Mouse (Mus musculus) thymus, adult 2 months (tissue): ENCODE data around the gene Bckdhb. TPM values are rescaled to one million over a fixed set of nuclear protein-coding genes. Genes with fewer than 3 reads are reported as not detected.
"Not testable (repeated sequence)": the region's sequence is repeated elsewhere in the genome, so short reads cannot be mapped to it uniquely, and the experiment has no call there.

Experiments used
- DNase-seq: peaks from one replicate; pipeline ENCODE4 v3.0.0; 2021
- H3K27ac ChIP-seq: fragments of 200-500 bp; 2 replicates; pipeline ENCODE4 v1.5.1; 2012; ENCODE audit warnings: low read length, control low read depth; ENCODE audit not compliant: control insufficient read depth, insufficient read depth
- H3K27me3 ChIP-seq: fragments of 200-500 bp; 2 replicates; pipeline ENCODE4 v1.6.1; 2012; ENCODE audit warnings: mild to moderate bottlenecking, low read length, moderate library complexity, mixed read lengths; ENCODE audit not compliant: control insufficient read depth, insufficient read depth
- H3K36me3 ChIP-seq: fragments of 200-500 bp; 2 replicates; pipeline ENCODE4 v1.6.1; 2012; ENCODE audit warnings: mild to moderate bottlenecking, low read length, moderate library complexity; ENCODE audit not compliant: control insufficient read depth, insufficient read depth
- H3K4me1 ChIP-seq: fragments of 200-500 bp; replicated peaks from 2 replicates; pipeline ENCODE4 v1.6.1; 2012; ENCODE audit warnings: low read length; ENCODE audit not compliant: control insufficient read depth, insufficient read depth
- H3K4me3 ChIP-seq: fragments of 200-500 bp; 2 replicates; pipeline ENCODE4 v1.5.1; 2012; ENCODE audit warnings: mild to moderate bottlenecking, low read length, control low read depth, moderate library complexity; ENCODE audit not compliant: control insufficient read depth, insufficient read depth
- CTCF ChIP-seq: fragments of 200-500 bp; IDR thresholded peaks from 2 replicates; pipeline ENCODE4 v1.5.1; 2012; ENCODE audit warnings: mild to moderate bottlenecking, control low read depth, low read length, moderate library complexity, borderline replicate concordance; ENCODE audit not compliant: control insufficient read depth, poor library complexity, insufficient read depth; ENCODE audit errors: extremely low read depth
- POLR2A ChIP-seq: fragments of 200-500 bp; IDR thresholded peaks from 2 replicates; pipeline ENCODE4 v1.6.1; 2012; ENCODE audit warnings: mild to moderate bottlenecking, low read length, control low read depth, moderate library complexity; ENCODE audit not compliant: control insufficient read depth, poor library complexity, insufficient read depth; ENCODE audit errors: extremely low read depth
- WGBS: fragments of 180-500 bp; shearing (Covaris S2); methylation state at CpG from one replicate; pipeline ENCODE4 v1.1.7; 2018; 5-methylcytosine and 5-hydroxymethylcytosine counted together
- polyA plus RNA-seq: library from polyadenylated mRNA; depleted of rRNA; stranded (reverse); fragments of >200 nt; gene quantifications from 2 replicates; pipeline ENCODE4 v1.2.3, GENCODE M21; 2012

The Bckdhb gene
- polyA plus RNA-seq, 1 experiment, result 15.0 TPM

- no peak overlapping the region for H3K4me3 ChIP-seq
- no peaks in the 10 kb centered on the region for H3K27me3 ChIP-seq
- DNase-seq, result no peak
- no peak overlapping the region for H3K27ac ChIP-seq
- 95% methylated on average over 5 of the region's 5 CpGs for WGBS
- no peaks in the 10 kb centered on the region for H3K36me3 ChIP-seq
- peaks cover 4% of the 10 kb centered on the region; the same call in 1 of the 2 replicates for H3K4me1 ChIP-seq
- TF ChIP-seq CTCF (no peak), POLR2A (no peak)
These were observed 1.4 kb downstream of the Bckdhb start for GRCm38 (mm10) chr9:83926302-83926701.

GRCm38 (mm10) chr9:83939501-83939900, 14.6 kb downstream of the Bckdhb start:
- not testable (repeated sequence) for H3K36me3 ChIP-seq, H3K27ac ChIP-seq, H3K27me3 ChIP-seq, DNase-seq, H3K4me1 ChIP-seq, H3K4me3 ChIP-seq

- WGBS, result 95% methylated on average over 3 of the region's 3 CpGs
- DNase-seq, result no peak
- Histone ChIP-seq H3K27me3 (no peaks in the 10 kb centered on the region), H3K36me3 (no peaks in the 10 kb centered on the region), H3K27ac (no peak overlapping the region), H3K4me3 (no peak overlapping the region), H3K4me1 (no peaks in the 10 kb centered on the region)
- no peak for TF ChIP-seq CTCF
- no peak for TF ChIP-seq POLR2A
These were observed 15.1 kb downstream of the Bckdhb start for GRCm38 (mm10) chr9:83940016-83940415.

- Histone ChIP-seq H3K4me1 (no peaks in the 10 kb centered on the region), H3K4me3 (no peak overlapping the region), H3K36me3 (no peaks in the 10 kb centered on the region), H3K27me3 (no peaks in the 10 kb centered on the region), H3K27ac (no peak overlapping the region)
- DNase-seq, result no peak
- TF ChIP-seq POLR2A (no peak), CTCF (no peak)
- 92% methylated on average over 9 of the region's 9 CpGs for WGBS
These were observed 15.8 kb downstream of the Bckdhb start for GRCm38 (mm10) chr9:83940537-83941363.

- no peak for DNase-seq
- Histone ChIP-seq H3K4me3 (no peak overlapping the region), H3K27ac (no peak overlapping the region), H3K36me3 (no peaks in the 10 kb centered on the region), H3K27me3 (no peaks in the 10 kb centered on the region), H3K4me1 (no peaks in the 10 kb centered on the region)
- TF ChIP-seq POLR2A, result no peak
- 93% methylated on average over 4 of the region's 4 CpGs for WGBS
These were observed 26.4 kb downstream of the Bckdhb start for GRCm38 (mm10) chr9:83951336-83951735.

GRCm38 (mm10) chr9:83956632-83957314, 31.8 kb downstream of the Bckdhb start:
- no peaks in the 10 kb centered on the region for H3K27me3 ChIP-seq
- WGBS, result 56% methylated on average over 15 of the region's 15 CpGs
- H3K27ac ChIP-seq, result no peak overlapping the region
- DNase-seq, result peak; percentile 74
- H3K4me1 ChIP-seq, result no peaks in the 10 kb centered on the region
- H3K4me3 ChIP-seq, result no peak overlapping the region
- H3K36me3 ChIP-seq, result no peaks in the 10 kb centered on the region
- TF ChIP-seq POLR2A (no peak), CTCF (no peak)
